Mouse (Mus musculus) mesoderm, embryonic 11.5 days (tissue): ENCODE measurements at regions not wholly inside any gene's neighbourhood (a gene's known extent, or its start where the extent isn't known, plus 50 kb on each side); places are given as distances from the start of the nearest gene placed in this dataset.

Source experiments
- DNase-seq: peaks from one replicate; pipeline ENCODE4 v3.0.0-alpha.2; 2012; ENCODE audit warnings: low read depth, low spot score

- DNase-seq: no peak
Measured at GRCm38 (mm10) chr16:9113801-9114200, 283.9 kb downstream of the 1810013L24Rik start.

- peak; percentile 77 for DNase-seq
Measured at GRCm38 (mm10) chr16:9115548-9115947, 285.6 kb downstream of the 1810013L24Rik start.

GRCm38 (mm10) chr16:9121581-9121980 is 291.7 kb downstream of the 1810013L24Rik start:
- DNase-seq: no peak

GRCm38 (mm10) chr16:9132113-9132512 is 302.2 kb downstream of the 1810013L24Rik start:
- no peak for DNase-seq

- no peak for DNase-seq
Measured at GRCm38 (mm10) chr16:9132778-9133177, 302.9 kb downstream of the 1810013L24Rik start.

- DNase-seq: no peak
Measured at GRCm38 (mm10) chr16:9135377-9135776, 305.5 kb downstream of the 1810013L24Rik start.

GRCm38 (mm10) chr16:9138552-9139224 is 308.8 kb downstream of the 1810013L24Rik start:
- DNase-seq: no peak

- DNase-seq: no peak
Measured at GRCm38 (mm10) chr16:9139405-9139804, 309.5 kb downstream of the 1810013L24Rik start.

GRCm38 (mm10) chr16:9149209-9150135 is 319.6 kb downstream of the 1810013L24Rik start:
- DNase-seq: no peak

- DNase-seq: no peak
Measured at GRCm38 (mm10) chr16:9151936-9152335, 322.0 kb downstream of the 1810013L24Rik start.

GRCm38 (mm10) chr16:9153501-9153900 is 323.6 kb downstream of the 1810013L24Rik start:
- no peak for DNase-seq

- no peak for DNase-seq
Measured at GRCm38 (mm10) chr16:9165763-9166310, 335.9 kb downstream of the 1810013L24Rik start.

- no peak for DNase-seq
Measured at GRCm38 (mm10) chr16:9176402-9176801, 346.5 kb downstream of the 1810013L24Rik start.

- no peak for DNase-seq
Measured at GRCm38 (mm10) chr16:9195821-9196220, 365.9 kb downstream of the 1810013L24Rik start.

- no peak for DNase-seq
Measured at GRCm38 (mm10) chr16:9198903-9199532, 369.1 kb downstream of the 1810013L24Rik start.

GRCm38 (mm10) chr16:9208602-9209001 is 378.7 kb downstream of the 1810013L24Rik start:
- DNase-seq: no peak

- DNase-seq: no peak
Measured at GRCm38 (mm10) chr16:9211485-9211884, 381.6 kb downstream of the 1810013L24Rik start.

GRCm38 (mm10) chr16:9215131-9215530 is 385.2 kb downstream of the 1810013L24Rik start:
- peak; percentile 58 for DNase-seq

- no peak for DNase-seq
Measured at GRCm38 (mm10) chr16:9217361-9217760, 387.5 kb downstream of the 1810013L24Rik start.

- DNase-seq: no peak
Measured at GRCm38 (mm10) chr16:9230178-9230577, 400.3 kb downstream of the 1810013L24Rik start.

GRCm38 (mm10) chr16:9242099-9242498 is 412.2 kb downstream of the 1810013L24Rik start:
- no peak for DNase-seq

GRCm38 (mm10) chr16:9247198-9247597 is 417.3 kb downstream of the 1810013L24Rik start:
- no peak for DNase-seq
